Mouse (Mus musculus) C2C12 (cell line): Measurements from ENCODE around the gene Edar.

Experiments used
- CEBPB ChIP-seq: IDR thresholded peaks from one replicate; pipeline ENCODE4 v1.6.1; 2011; ENCODE audit warnings: low read depth, mild to moderate bottlenecking, control low read depth, moderate library complexity
- CTCF ChIP-seq: IDR thresholded peaks from one replicate; pipeline ENCODE4 v1.5.1; 2011; ENCODE audit not compliant: control insufficient read depth, insufficient read depth, insufficient read length
- MAX ChIP-seq: IDR thresholded peaks from one replicate; pipeline ENCODE4 v1.6.1; 2011; ENCODE audit warnings: mild to moderate bottlenecking, control low read depth
- MYOD1 ChIP-seq: IDR thresholded peaks from one replicate; pipeline ENCODE4 v1.6.1; 2011; ENCODE audit warnings: low read depth; ENCODE audit not compliant: control insufficient read depth, insufficient read length
- MYOG ChIP-seq: IDR thresholded peaks from one replicate; pipeline ENCODE4 v1.6.1; 2011; ENCODE audit not compliant: control insufficient read depth, insufficient read length; ENCODE audit errors: extremely low read depth
- USF1 ChIP-seq: IDR thresholded peaks from one replicate; pipeline ENCODE4 v1.6.1; 2011; ENCODE audit warnings: low read depth, mild to moderate bottlenecking, control low read depth, moderate library complexity

- TF ChIP-seq CTCF (no peak), USF1 (no peak), MYOD1 (no peak), MAX (no peak), MYOG (no peak), CEBPB (no peak)
Measured at GRCm38 (mm10) chr10:58560521-58560920, 114.9 kb downstream of the Edar start.
